Mouse (Mus musculus): ENCODE measurements around the gene Capn8. TPM values are rescaled to one million over a fixed set of nuclear protein-coding genes. Genes with fewer than 3 reads are reported as not detected.

The Capn8 gene
- total and polyA plus RNA-seq, 3 experiments, result not detected

GRCm38 (mm10) chr1:182574666-182575049, 9.9 kb downstream of the Capn8 start:
- Histone ChIP-seq H3K36me3 (replicated peaks) (no peaks in the 10 kb centered on the region), H3K4me1 (ENCODE audit: insufficient read depth, low read depth, low read length) (no peaks in the 10 kb centered on the region), H3K9me3 (replicated peaks) (peaks cover 39% of the 10 kb centered on the region), H3K4me3 (ENCODE audit: low read depth, low read length) (no peak overlapping the region), H3K27me3 (ENCODE audit: insufficient read depth, low read length) (no peaks in the 10 kb centered on the region)
- TF ChIP-seq TAL1 (conservative IDR thresholded peaks at IDR 0.05; ENCODE audit: low read depth, low read length) (no peak), GATA2 (IDR thresholded peaks at IDR 0.05; ENCODE audit: borderline replicate concordance, low read depth, low read length) (no peak), GATA1 (IDR thresholded peaks at IDR 0.05; ENCODE audit: borderline replicate concordance, low read length) (no peak), POLR2AphosphoS5 (IDR thresholded peaks at IDR 0.05; ENCODE audit: insufficient replicate concordance, low read depth, low read length) (no peak), CTCF (IDR thresholded peaks at IDR 0.05; ENCODE audit: low read depth, low read length) (no peak)
- DNase-seq (ENCODE audit: low spot score), result no peak
- no peak for ATAC-seq (ENCODE audit: extremely low read depth, insufficient number of reproducible peaks, low FRiP score, poor library complexity, severe bottlenecking)

GRCm38 (mm10) chr1:182584169-182584568, 19.4 kb downstream of the Capn8 start:
- ATAC-seq (ENCODE audit: extremely low read depth, insufficient number of reproducible peaks, low FRiP score, poor library complexity, severe bottlenecking) (no peak), DNase-seq (ENCODE audit: low spot score) (no peak)
- TF ChIP-seq GATA1 (IDR thresholded peaks at IDR 0.05; ENCODE audit: borderline replicate concordance, low read length), result no peak
- TF ChIP-seq CTCF (IDR thresholded peaks at IDR 0.05; ENCODE audit: low read depth, low read length), result no peak
- TF ChIP-seq TAL1 (conservative IDR thresholded peaks at IDR 0.05; ENCODE audit: low read depth, low read length), result no peak
- TF ChIP-seq GATA2 (IDR thresholded peaks at IDR 0.05; ENCODE audit: borderline replicate concordance, low read depth, low read length), result no peak
- no peak for TF ChIP-seq POLR2AphosphoS5 (IDR thresholded peaks at IDR 0.05; ENCODE audit: insufficient replicate concordance, low read depth, low read length)
- Histone ChIP-seq H3K27me3 (ENCODE audit: insufficient read depth, low read length) (no peaks in the 10 kb centered on the region), H3K4me3 (ENCODE audit: low read depth, low read length) (no peak overlapping the region), H3K4me1 (ENCODE audit: insufficient read depth, low read depth, low read length) (no peaks in the 10 kb centered on the region), H3K9me3 (replicated peaks) (peaks cover 69% of the 10 kb centered on the region), H3K36me3 (replicated peaks) (no peaks in the 10 kb centered on the region)

DNA sequence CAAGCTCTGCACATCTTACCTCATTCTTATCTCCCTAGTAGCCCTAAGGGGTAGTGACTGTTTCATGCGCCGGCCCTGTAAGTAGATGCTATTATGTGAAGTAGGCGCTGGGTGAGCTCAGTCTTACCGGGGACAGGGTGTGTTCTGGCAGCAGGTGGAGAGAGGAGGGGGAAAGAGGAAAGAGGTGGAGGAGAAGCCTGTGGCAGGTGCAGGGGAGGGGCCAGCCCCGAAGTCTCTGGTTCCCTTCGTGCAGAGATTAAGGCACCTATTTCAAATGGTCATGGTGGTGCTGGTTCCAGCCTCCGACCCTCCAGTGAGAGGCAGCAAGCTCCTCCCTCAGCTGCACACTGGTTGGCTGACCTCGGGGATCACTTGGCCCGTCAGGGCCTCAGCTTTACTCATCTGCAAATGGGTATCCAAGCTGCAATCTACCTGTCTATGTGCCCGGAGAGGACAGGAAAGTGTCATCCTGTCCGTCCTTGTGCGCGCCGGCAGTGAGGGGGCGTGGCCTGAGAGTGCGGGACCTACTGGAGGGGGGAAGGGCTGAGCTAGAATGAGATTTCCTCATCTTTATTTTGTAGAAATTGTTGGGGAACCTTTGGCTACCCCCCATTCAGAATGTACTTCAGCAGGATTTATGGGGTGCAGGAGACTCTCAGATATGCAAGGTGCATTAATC, 20.5 kb downstream of the Capn8 start:
- no peaks in the 10 kb centered on the region for H3K4me1 ChIP-seq (ENCODE audit: insufficient read depth, low read depth, low read length)
- no peak for DNase-seq (ENCODE audit: low spot score)
- H3K4me3 ChIP-seq (ENCODE audit: low read depth, low read length), result no peak overlapping the region
- no peaks in the 10 kb centered on the region for H3K27me3 ChIP-seq (ENCODE audit: insufficient read depth, low read length)
- H3K9me3 ChIP-seq (replicated peaks), result peaks cover 70% of the 10 kb centered on the region
- no peaks in the 10 kb centered on the region for H3K36me3 ChIP-seq (replicated peaks)
- ATAC-seq (ENCODE audit: extremely low read depth, insufficient number of reproducible peaks, low FRiP score, poor library complexity, severe bottlenecking), result no peak
- TF ChIP-seq POLR2AphosphoS5 (IDR thresholded peaks at IDR 0.05; ENCODE audit: insufficient replicate concordance, low read depth, low read length), result no peak
- no peak for TF ChIP-seq GATA2 (IDR thresholded peaks at IDR 0.05; ENCODE audit: borderline replicate concordance, low read depth, low read length)
- TF ChIP-seq TAL1 (conservative IDR thresholded peaks at IDR 0.05; ENCODE audit: low read depth, low read length), result no peak
- TF ChIP-seq GATA1 (IDR thresholded peaks at IDR 0.05; ENCODE audit: borderline replicate concordance, low read length), result no peak
- no peak for TF ChIP-seq CTCF (IDR thresholded peaks at IDR 0.05; ENCODE audit: low read depth, low read length)

DNA sequence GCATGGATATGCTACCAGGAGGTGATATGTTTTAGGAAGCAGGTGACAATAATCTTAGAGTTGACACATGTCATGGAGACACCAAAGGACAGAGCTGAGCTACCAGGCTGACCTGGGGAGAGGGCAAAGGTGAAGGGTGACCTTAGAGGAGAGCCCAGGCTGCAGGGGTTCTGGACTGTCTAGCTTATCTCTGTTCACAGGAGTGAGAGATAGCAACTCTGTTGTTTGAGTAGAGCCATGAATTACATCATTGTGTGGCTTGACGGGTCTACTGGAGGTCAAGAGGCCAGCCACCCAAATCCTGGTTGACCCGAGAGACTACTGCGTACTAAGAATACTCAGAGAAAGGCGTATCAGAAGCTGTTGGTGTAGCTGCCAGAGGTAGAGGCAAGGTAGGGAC, 22.9 kb downstream of the Capn8 start:
- Histone ChIP-seq H3K9me3 (replicated peaks) (peaks cover 69% of the 10 kb centered on the region), H3K4me3 (ENCODE audit: low read depth, low read length) (no peak overlapping the region), H3K27me3 (ENCODE audit: insufficient read depth, low read length) (no peaks in the 10 kb centered on the region), H3K36me3 (replicated peaks) (no peaks in the 10 kb centered on the region), H3K4me1 (ENCODE audit: insufficient read depth, low read depth, low read length) (no peaks in the 10 kb centered on the region)
- TF ChIP-seq CTCF (IDR thresholded peaks at IDR 0.05; ENCODE audit: low read depth, low read length) (no peak), TAL1 (conservative IDR thresholded peaks at IDR 0.05; ENCODE audit: low read depth, low read length) (no peak), GATA1 (IDR thresholded peaks at IDR 0.05; ENCODE audit: borderline replicate concordance, low read length) (no peak)
- DNase-seq (ENCODE audit: low spot score), result no peak
- no peak for ATAC-seq (ENCODE audit: extremely low read depth, insufficient number of reproducible peaks, low FRiP score, poor library complexity, severe bottlenecking)

DNA sequence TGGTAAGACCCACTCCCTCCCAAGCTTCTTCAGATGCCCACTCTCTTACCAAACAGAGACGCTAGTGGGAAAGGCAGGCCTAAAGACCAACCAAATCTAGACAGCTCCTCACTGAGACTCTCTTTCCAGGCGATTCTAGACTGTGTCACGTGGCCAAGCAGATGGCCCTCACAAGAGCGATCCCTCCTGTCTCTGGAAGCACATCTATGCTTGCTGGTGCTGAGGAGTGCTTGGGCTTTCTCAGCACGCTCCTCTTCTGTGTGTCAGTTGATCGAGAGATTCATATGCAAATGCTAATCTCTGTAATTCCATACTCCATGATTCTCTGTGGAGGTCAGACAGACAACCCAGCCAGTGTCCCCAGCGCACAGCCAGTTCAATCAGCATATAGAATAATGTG, 26.7 kb downstream of the Capn8 start:
- TF ChIP-seq GATA1 (IDR thresholded peaks at IDR 0.05; ENCODE audit: borderline replicate concordance, low read length) (no peak), CTCF (IDR thresholded peaks at IDR 0.05; ENCODE audit: low read depth, low read length) (no peak), GATA2 (IDR thresholded peaks at IDR 0.05; ENCODE audit: borderline replicate concordance, low read depth, low read length) (no peak), POLR2AphosphoS5 (IDR thresholded peaks at IDR 0.05; ENCODE audit: insufficient replicate concordance, low read depth, low read length) (no peak), TAL1 (conservative IDR thresholded peaks at IDR 0.05; ENCODE audit: low read depth, low read length) (no peak)
- Histone ChIP-seq H3K36me3 (replicated peaks) (no peaks in the 10 kb centered on the region), H3K27me3 (ENCODE audit: insufficient read depth, low read length) (no peaks in the 10 kb centered on the region), H3K4me3 (ENCODE audit: low read depth, low read length) (no peak overlapping the region), H3K4me1 (ENCODE audit: insufficient read depth, low read depth, low read length) (no peaks in the 10 kb centered on the region), H3K9me3 (replicated peaks) (peaks cover 62% of the 10 kb centered on the region)
- DNase-seq (ENCODE audit: low spot score) (no peak), ATAC-seq (ENCODE audit: extremely low read depth, insufficient number of reproducible peaks, low FRiP score, poor library complexity, severe bottlenecking) (no peak)

- TF ChIP-seq GATA1 (IDR thresholded peaks at IDR 0.05; ENCODE audit: borderline replicate concordance, low read length) (no peak), GATA2 (IDR thresholded peaks at IDR 0.05; ENCODE audit: borderline replicate concordance, low read depth, low read length) (no peak), POLR2AphosphoS5 (IDR thresholded peaks at IDR 0.05; ENCODE audit: insufficient replicate concordance, low read depth, low read length) (no peak), CTCF (IDR thresholded peaks at IDR 0.05; ENCODE audit: low read depth, low read length) (no peak), TAL1 (conservative IDR thresholded peaks at IDR 0.05; ENCODE audit: low read depth, low read length) (no peak)
- DNase-seq (ENCODE audit: low spot score) (no peak), ATAC-seq (ENCODE audit: extremely low read depth, insufficient number of reproducible peaks, low FRiP score, poor library complexity, severe bottlenecking) (no peak)
- Histone ChIP-seq H3K9me3 (replicated peaks) (peaks cover 68% of the 10 kb centered on the region), H3K4me1 (ENCODE audit: insufficient read depth, low read depth, low read length) (no peaks in the 10 kb centered on the region), H3K36me3 (replicated peaks) (no peaks in the 10 kb centered on the region), H3K4me3 (ENCODE audit: low read depth, low read length) (no peak overlapping the region), H3K27me3 (ENCODE audit: insufficient read depth, low read length) (no peaks in the 10 kb centered on the region)
Measured at GRCm38 (mm10) chr1:182592436-182592835, 27.6 kb downstream of the Capn8 start.
